Mouse (Mus musculus) adrenal gland, postnatal 25 days (tissue): ENCODE data around the gene Slc36a1. TPM values are rescaled to one million over a fixed set of nuclear protein-coding genes. Genes with fewer than 3 reads are reported as not detected.

ENCODE experiments used
- total RNA-seq: library from RNA; stranded (reverse); gene quantifications from 2 replicates; pipeline ENCODE4 v1.2.3, GENCODE M21; 2021

Gene Slc36a1
- total RNA-seq, 1 experiment from 2014 or later, result 26.4 TPM

Other genes starting within 250 kb of the Slc36a1 start
- gene Tnip1, start 241.4 kb upstream of the Slc36a1 start, total RNA-seq, result 79.9 and 97.1 TPM in 2 replicates
- 94.6 and 115 TPM in 2 replicates for gene Anxa6, start 170.9 kb upstream of the Slc36a1 start, total RNA-seq
- 8.8 and 11.2 TPM in 2 replicates for gene Ccdc69, start 126.2 kb upstream of the Slc36a1 start, total RNA-seq
- 211 and 223 TPM in 2 replicates for gene Gm2a, start 106.2 kb upstream of the Slc36a1 start, total RNA-seq
- gene Slc36a3, start 52.6 kb upstream of the Slc36a1 start, total RNA-seq, result not detected in 2 replicates
- 58.3 and 78.2 TPM in 2 replicates for gene Slc36a2, start 19.3 kb upstream of the Slc36a1 start, total RNA-seq
- gene Fat2, start 132.2 kb downstream of the Slc36a1 start, total RNA-seq, result 0.19 TPM in 1 of 2 replicates, not detected in the other
- gene Sparc, start 218.8 kb downstream of the Slc36a1 start, total RNA-seq, result 3,454 and 3,884 TPM in 2 replicates